16 mouse cellular contexts compared by ENCODE assay signal in genomic region chr4:150677846-150678224, GRCm38 (mm10). TPM values are rescaled to one million over a fixed set of nuclear protein-coding genes. Genes with fewer than 3 reads are reported as not detected.
A peak's percentile ranks its signal among the peaks of the same experiment; 100 is the strongest.
DNase-seq lines count a peak whose midpoint lies in the region; ATAC-seq and TF ChIP-seq lines count a peak whose summit lies in the region.
"Had no signal": no experiment of that assay in that cellular context is flagged by ENCODE, and none has a peak within 500 bp of the region (broad histone marks: within the 10 kb centered on the region; RNA-seq: fewer than 3 reads in every experiment).

No protein-coding gene starts in this region.

- H3K27ac ChIP-seq in forebrain, embryonic 11.5 days (ENCODE audit: low read depth, low read length), result no peak overlapping the region
- H3K27ac ChIP-seq in forebrain, embryonic 16.5 days (ENCODE audit: low read length), result no peak overlapping the region
- no peak overlapping the region for H3K27ac ChIP-seq in stomach, embryonic 14.5 days (ENCODE audit: low read length)
- no peak overlapping the region for H3K27ac ChIP-seq in stomach, postnatal 0 days (replicated peaks)
- no peak overlapping the region for H3K27ac ChIP-seq in midbrain, embryonic 11.5 days (ENCODE audit: low read depth, low read length)
- H3K27ac ChIP-seq: gastrocnemius, adult 2 months had no signal

- no peak for TF ChIP-seq CTCF in stomach, postnatal 0 days (IDR thresholded peaks at IDR 0.05; ENCODE audit: low read depth)

- no peak for TF ChIP-seq EP300 in stomach, postnatal 0 days (optimal IDR thresholded peaks at IDR 0.05)

- H3K9ac ChIP-seq in forebrain, embryonic 11.5 days (ENCODE audit: low read length), result no peak overlapping the region
- no peak overlapping the region for H3K9ac ChIP-seq in forebrain, embryonic 16.5 days (replicated peaks; ENCODE audit: low read depth, low read length)
- no peak overlapping the region for H3K9ac ChIP-seq in stomach, embryonic 14.5 days (replicated peaks; ENCODE audit: low read depth, low read length)
- no peak overlapping the region for H3K9ac ChIP-seq in stomach, postnatal 0 days (ENCODE audit: low read length)
- H3K9ac ChIP-seq in midbrain, embryonic 11.5 days (ENCODE audit: low read length), result no peak overlapping the region
- H3K9ac ChIP-seq: heart, embryonic 12.5 days had no signal

- H3K27me3 ChIP-seq in forebrain, embryonic 11.5 days (ENCODE audit: control insufficient read depth, insufficient read depth, low read length), result no peaks in the 10 kb centered on the region
- H3K27me3 ChIP-seq in forebrain, embryonic 16.5 days (replicated peaks; ENCODE audit: control insufficient read depth, insufficient read depth, low read length), result no peaks in the 10 kb centered on the region
- no peaks in the 10 kb centered on the region for H3K27me3 ChIP-seq in stomach, embryonic 14.5 days (ENCODE audit: control insufficient read depth, insufficient read depth, low read length)
- no peaks in the 10 kb centered on the region for H3K27me3 ChIP-seq in stomach, postnatal 0 days (ENCODE audit: control insufficient read depth, insufficient read depth, low read length)
- peaks cover 2% of the 10 kb centered on the region; the same call in 1 of the 2 replicates for H3K27me3 ChIP-seq in midbrain, embryonic 11.5 days (ENCODE audit: control insufficient read depth, insufficient read depth, low read length)
- H3K27me3 ChIP-seq: heart, embryonic 12.5 days had no signal

- H3K9me3 ChIP-seq in forebrain, embryonic 11.5 days (ENCODE audit: control insufficient read depth, low read length), result no peaks in the 10 kb centered on the region
- H3K9me3 ChIP-seq in forebrain, embryonic 16.5 days (ENCODE audit: control insufficient read depth, low read length), result peaks cover 9% of the 10 kb centered on the region
- peaks cover 4% of the 10 kb centered on the region; the same call in 1 of the 2 replicates for H3K9me3 ChIP-seq in stomach, embryonic 14.5 days (ENCODE audit: control insufficient read depth, low read depth, low read length)
- H3K9me3 ChIP-seq in stomach, postnatal 0 days (ENCODE audit: control insufficient read depth, low read length), result no peaks in the 10 kb centered on the region
- no peaks in the 10 kb centered on the region for H3K9me3 ChIP-seq in midbrain, embryonic 11.5 days (ENCODE audit: control insufficient read depth, low read length)
- H3K9me3 ChIP-seq: G1E had no signal

- no peak for DNase-seq in forebrain, embryonic 11.5 days (ENCODE audit: low spot score)
- no peak for DNase-seq in stomach, postnatal 0 days (ENCODE audit: low spot score)
- no peak for DNase-seq in midbrain, embryonic 11.5 days (ENCODE audit: low spot score, missing footprints)
- DNase-seq in frontal cortex, adult 2 months (ENCODE audit: extremely low spot score in 1 of 2, low spot score in 1 of 2), result no peak
- no peak for DNase-seq in gastrocnemius, postnatal 4 days (ENCODE audit: low spot score in 2 of 2)
- DNase-seq in urinary bladder, postnatal 25 days (ENCODE audit: low spot score), result no peak
- DNase-seq: adrenal gland, postnatal 25 days; gastrocnemius, adult 2 months; heart, postnatal 4 days; kidney, adult 18-20 months had no signal

- ATAC-seq in forebrain, embryonic 11.5 days (replicated peaks; ENCODE audit: low FRiP score), result peak; percentile 65; the same call in 1 of the 2 replicates
- no peak for ATAC-seq in forebrain, embryonic 16.5 days
- peak; percentile 10; the same call in 1 of the 2 replicates for ATAC-seq in stomach, embryonic 14.5 days (ENCODE audit: insufficient number of reproducible peaks, insufficient read depth, low FRiP score, low read depth)
- no peak for ATAC-seq in stomach, postnatal 0 days (ENCODE audit: low FRiP score, low TSS enrichment)
- ATAC-seq in midbrain, embryonic 11.5 days (ENCODE audit: low FRiP score), result peak; percentile 61

- H3K4me2 ChIP-seq in forebrain, embryonic 11.5 days (ENCODE audit: low read depth, low read length, severe bottlenecking), result no peak overlapping the region
- no peak overlapping the region for H3K4me2 ChIP-seq in forebrain, embryonic 16.5 days (ENCODE audit: low read length)
- H3K4me2 ChIP-seq in stomach, embryonic 14.5 days (replicated peaks; ENCODE audit: low read depth, low read length), result no peak overlapping the region
- H3K4me2 ChIP-seq in stomach, postnatal 0 days (replicated peaks; ENCODE audit: low read depth), result no peak overlapping the region
- no peak overlapping the region for H3K4me2 ChIP-seq in midbrain, embryonic 11.5 days
- H3K4me2 ChIP-seq: heart, embryonic 12.5 days had no signal

- WGBS in forebrain, embryonic 11.5 days, result 7% methylated on average over 3 of the region's 4 CpGs
- WGBS in forebrain, embryonic 16.5 days, result 7% methylated on average over 3 of the region's 4 CpGs
- 46% methylated on average over 3 of the region's 4 CpGs for WGBS in stomach, embryonic 14.5 days
- WGBS in stomach, postnatal 0 days, result 31% methylated on average over 3 of the region's 4 CpGs
- 17% methylated on average over 4 of the region's 4 CpGs for WGBS in midbrain, embryonic 11.5 days

- H3K36me3 ChIP-seq in forebrain, embryonic 11.5 days (ENCODE audit: control insufficient read depth, insufficient read depth, low read length), result no peaks in the 10 kb centered on the region
- H3K36me3 ChIP-seq in forebrain, embryonic 16.5 days (ENCODE audit: control insufficient read depth, insufficient read depth), result no peaks in the 10 kb centered on the region
- H3K36me3 ChIP-seq in stomach, embryonic 14.5 days (ENCODE audit: control insufficient read depth, insufficient read depth, low read length), result no peaks in the 10 kb centered on the region
- no peaks in the 10 kb centered on the region for H3K36me3 ChIP-seq in stomach, postnatal 0 days (ENCODE audit: control insufficient read depth, insufficient read depth, low read length)
- no peaks in the 10 kb centered on the region for H3K36me3 ChIP-seq in midbrain, embryonic 11.5 days (ENCODE audit: control insufficient read depth, insufficient read depth, low read length)
- H3K36me3 ChIP-seq: G1E; heart, embryonic 12.5 days had no signal

- H3K4me1 ChIP-seq in forebrain, embryonic 11.5 days (replicated peaks; ENCODE audit: control insufficient read depth, insufficient read depth, low read length), result 0 out of 2 replicates have a peak, but pooled peaks cover 2% of the 10 kb centered on the region
- no peaks in the 10 kb centered on the region; the same call in 1 of the 2 replicates for H3K4me1 ChIP-seq in forebrain, embryonic 16.5 days (replicated peaks; ENCODE audit: control insufficient read depth, insufficient read depth, low read length)
- no peaks in the 10 kb centered on the region for H3K4me1 ChIP-seq in stomach, embryonic 14.5 days (ENCODE audit: control insufficient read depth, insufficient read depth, low read length)
- H3K4me1 ChIP-seq in stomach, postnatal 0 days (replicated peaks; ENCODE audit: control insufficient read depth, insufficient read depth), result no peaks in the 10 kb centered on the region
- H3K4me1 ChIP-seq in midbrain, embryonic 11.5 days (ENCODE audit: control insufficient read depth, insufficient read depth, low read length), result peaks cover 10% of the 10 kb centered on the region
- H3K4me1 ChIP-seq: heart, embryonic 12.5 days had no signal

- H3K4me3 ChIP-seq in forebrain, embryonic 11.5 days (ENCODE audit: low read depth, low read length), result no peak overlapping the region
- no peak overlapping the region for H3K4me3 ChIP-seq in forebrain, embryonic 16.5 days (replicated peaks; ENCODE audit: low read length)
- H3K4me3 ChIP-seq in stomach, embryonic 14.5 days (ENCODE audit: low read depth, low read length), result no peak overlapping the region
- H3K4me3 ChIP-seq in stomach, postnatal 0 days (ENCODE audit: low read depth, low read length), result no peak overlapping the region
- no peak overlapping the region for H3K4me3 ChIP-seq in midbrain, embryonic 11.5 days (ENCODE audit: low read depth, low read length)
- H3K4me3 ChIP-seq: gastrocnemius, adult 2 months; heart, embryonic 12.5 days had no signal

RNA-seq across cellular contexts. Expression of gene Slc45a1, which starts 25.9 kb away (rescaled TPM):
- polyA plus RNA-seq in forebrain, embryonic 11.5 days (2014; fragmentation: Nextera tagmentation; extraction: Ambion mirVana), result 2.7 and 4.5 TPM in 2 replicates
- 19.3 and 25.8 TPM in 2 replicates for polyA plus RNA-seq in forebrain, embryonic 16.5 days (2015; fragmentation: Nextera tagmentation; extraction: Ambion mirVana)
- 0.71 and 1.6 TPM in 2 replicates for polyA plus RNA-seq in stomach, embryonic 14.5 days (2014; fragmentation: Nextera tagmentation; extraction: Ambion mirVana)
- 0.63 and 0.64 TPM in 2 replicates for polyA plus RNA-seq in stomach, postnatal 0 days (2015; fragmentation: Nextera tagmentation; extraction: Ambion mirVana)
- polyA plus RNA-seq in midbrain, embryonic 11.5 days (2014; fragmentation: Nextera tagmentation; extraction: Ambion mirVana), result 4.4 and 4.7 TPM in 2 replicates
- polyA plus RNA-seq in frontal cortex, adult 2 months (2012; rRNA removed), result 32.3 and 34.6 TPM in 2 replicates
- not detected for total RNA-seq in gastrocnemius, postnatal 4 days (2021)
- total RNA-seq: gastrocnemius, adult 2 months; heart, postnatal 4 days; liver, adult 2 months; megakaryocyte-erythroid progenitor cell, adult 5-6 weeks had no signal
- polyA plus RNA-seq: G1E; heart, embryonic 12.5 days; liver, adult 2 months had no signal

Comparison
In these comparisons a context has a peak if more than half of its experiments do, and no peak if none do; other contexts are left out.
1. ATAC-seq: peak in forebrain, embryonic 11.5 days (single experiment), stomach, embryonic 14.5 days (single experiment) and midbrain, embryonic 11.5 days (single experiment); none in forebrain, embryonic 16.5 days (single experiment) and stomach, postnatal 0 days (single experiment).